Mouse (Mus musculus): Measurements from ENCODE around the gene Tspan4. TPM values are rescaled to one million over a fixed set of nuclear protein-coding genes. Genes with fewer than 3 reads are reported as not detected.

Gene Tspan4
- total and polyA plus RNA-seq, 2 experiments, result 66.9 to 135 TPM

GRCm38 (mm10) chr7:141484186-141485120 lies 9.4 kb downstream of the Tspan4 start:
- H3K9ac ChIP-seq (ENCODE audit: low read depth, low read length), result no peak overlapping the region
- H3K4me3 ChIP-seq (ENCODE audit: insufficient read depth, low read depth, low read length), result no peak overlapping the region
- no peak overlapping the region for H3K27ac ChIP-seq (replicated peaks; ENCODE audit: insufficient read depth, low read depth, low read length)
- no peaks in the 10 kb centered on the region for H3K27me3 ChIP-seq (ENCODE audit: control insufficient read depth, insufficient read depth, low read length)
- peaks cover 10% of the 10 kb centered on the region for H3K4me1 ChIP-seq (ENCODE audit: control insufficient read depth, insufficient read depth, low read length)
- no peak for TF ChIP-seq CTCF (IDR thresholded peaks at IDR 0.05; ENCODE audit: low read depth, low read length)
- H3K36me3 ChIP-seq (ENCODE audit: control insufficient read depth, insufficient read depth, low read length), result peaks cover 10% of the 10 kb centered on the region
- 88% methylated on average over 5 of the region's 5 CpGs for WGBS
- H3K79me2 ChIP-seq (ENCODE audit: control insufficient read depth, insufficient read depth, low read length), result peaks cover 18% of the 10 kb centered on the region
- DNase-seq (ENCODE audit: extremely low read depth, low read depth, low spot score), result no peak

- no peak overlapping the region for H3K9ac ChIP-seq (ENCODE audit: low read depth, low read length)
- no peaks in the 10 kb centered on the region for H3K27me3 ChIP-seq (ENCODE audit: control insufficient read depth, insufficient read depth, low read length)
- no peak for DNase-seq (ENCODE audit: extremely low read depth, low read depth, low spot score)
- peaks cover 10% of the 10 kb centered on the region for H3K4me1 ChIP-seq (ENCODE audit: control insufficient read depth, insufficient read depth, low read length)
- WGBS, result 89% methylated on average over 2 of the region's 2 CpGs
- peaks cover 16% of the 10 kb centered on the region for H3K36me3 ChIP-seq (ENCODE audit: control insufficient read depth, insufficient read depth, low read length)
- H3K27ac ChIP-seq (replicated peaks; ENCODE audit: insufficient read depth, low read depth, low read length), result no peak overlapping the region
- TF ChIP-seq POLR2A (IDR thresholded peaks at IDR 0.05; ENCODE audit: extremely low read depth, insufficient read depth, low read length), result no peak
- no peak for TF ChIP-seq CTCF (IDR thresholded peaks at IDR 0.05; ENCODE audit: low read depth, low read length)
- H3K79me2 ChIP-seq (ENCODE audit: control insufficient read depth, insufficient read depth, low read length), result peaks cover 18% of the 10 kb centered on the region
- no peak overlapping the region for H3K4me3 ChIP-seq (ENCODE audit: insufficient read depth, low read depth, low read length)
Observed at GRCm38 (mm10) chr7:141485186-141485585, 10.1 kb downstream of the Tspan4 start.

- Histone ChIP-seq H3K79me2 (ENCODE audit: control insufficient read depth, insufficient read depth, low read length) (peaks cover 18% of the 10 kb centered on the region), H3K36me3 (ENCODE audit: control insufficient read depth, insufficient read depth, low read length) (peaks cover 16% of the 10 kb centered on the region), H3K9ac (ENCODE audit: low read depth, low read length) (no peak overlapping the region), H3K4me1 (ENCODE audit: control insufficient read depth, insufficient read depth, low read length) (peaks cover 8% of the 10 kb centered on the region), H3K27ac (replicated peaks; ENCODE audit: insufficient read depth, low read depth, low read length) (no peak overlapping the region), H3K4me3 (ENCODE audit: insufficient read depth, low read depth, low read length) (no peak overlapping the region), H3K27me3 (ENCODE audit: control insufficient read depth, insufficient read depth, low read length) (no peaks in the 10 kb centered on the region)
- no peak for DNase-seq (ENCODE audit: extremely low read depth, low read depth, low spot score)
- no peak for TF ChIP-seq CTCF (IDR thresholded peaks at IDR 0.05; ENCODE audit: low read depth, low read length)
- no peak for TF ChIP-seq POLR2A (IDR thresholded peaks at IDR 0.05; ENCODE audit: extremely low read depth, insufficient read depth, low read length)
- 96% methylated on average over 2 of the region's 2 CpGs for WGBS
Observed at GRCm38 (mm10) chr7:141485606-141486005, 10.6 kb downstream of the Tspan4 start.

- Histone ChIP-seq H3K79me2 (ENCODE audit: control insufficient read depth, insufficient read depth, low read length) (peaks cover 13% of the 10 kb centered on the region), H3K4me1 (ENCODE audit: control insufficient read depth, insufficient read depth, low read length) (peaks cover 4% of the 10 kb centered on the region), H3K4me3 (ENCODE audit: insufficient read depth, low read depth, low read length) (no peak overlapping the region), H3K9ac (ENCODE audit: low read depth, low read length) (no peak overlapping the region), H3K27me3 (ENCODE audit: control insufficient read depth, insufficient read depth, low read length) (no peaks in the 10 kb centered on the region), H3K36me3 (ENCODE audit: control insufficient read depth, insufficient read depth, low read length) (peaks cover 20% of the 10 kb centered on the region), H3K27ac (replicated peaks; ENCODE audit: insufficient read depth, low read depth, low read length) (no peak overlapping the region)
- TF ChIP-seq POLR2A (IDR thresholded peaks at IDR 0.05; ENCODE audit: extremely low read depth, insufficient read depth, low read length) (no peak), CTCF (IDR thresholded peaks at IDR 0.05; ENCODE audit: low read depth, low read length) (no peak)
- WGBS, result 93% methylated on average over 1 of the region's 1 CpGs
- no peak for DNase-seq (ENCODE audit: extremely low read depth, low read depth, low spot score)
Observed at GRCm38 (mm10) chr7:141486239-141486638, 11.2 kb downstream of the Tspan4 start.

GRCm38 (mm10) chr7:141487141-141487540 lies 12.1 kb downstream of the Tspan4 start:
- H3K79me2 ChIP-seq (ENCODE audit: control insufficient read depth, insufficient read depth, low read length), result peaks cover 7% of the 10 kb centered on the region
- DNase-seq (ENCODE audit: extremely low read depth, low read depth, low spot score), result no peak
- H3K27ac ChIP-seq (replicated peaks; ENCODE audit: insufficient read depth, low read depth, low read length), result no peak overlapping the region
- TF ChIP-seq CTCF (IDR thresholded peaks at IDR 0.05; ENCODE audit: low read depth, low read length) (no peak), POLR2A (IDR thresholded peaks at IDR 0.05; ENCODE audit: extremely low read depth, insufficient read depth, low read length) (no peak)
- H3K36me3 ChIP-seq (ENCODE audit: control insufficient read depth, insufficient read depth, low read length), result peaks cover 22% of the 10 kb centered on the region
- no peaks in the 10 kb centered on the region for H3K27me3 ChIP-seq (ENCODE audit: control insufficient read depth, insufficient read depth, low read length)
- 96% methylated on average over 7 of the region's 7 CpGs for WGBS
- no peak overlapping the region for H3K4me3 ChIP-seq (ENCODE audit: insufficient read depth, low read depth, low read length)
- no peaks in the 10 kb centered on the region for H3K4me1 ChIP-seq (ENCODE audit: control insufficient read depth, insufficient read depth, low read length)
- H3K9ac ChIP-seq (ENCODE audit: low read depth, low read length), result no peak overlapping the region

GRCm38 (mm10) chr7:141491151-141491550 lies 16.1 kb downstream of the Tspan4 start:
- no peaks in the 10 kb centered on the region for H3K79me2 ChIP-seq (ENCODE audit: control insufficient read depth, insufficient read depth, low read length)
- WGBS, result 76% methylated on average over 2 of the region's 2 CpGs
- H3K27me3 ChIP-seq (ENCODE audit: control insufficient read depth, insufficient read depth, low read length), result no peaks in the 10 kb centered on the region
- peaks cover 26% of the 10 kb centered on the region for H3K36me3 ChIP-seq (ENCODE audit: control insufficient read depth, insufficient read depth, low read length)
- no peaks in the 10 kb centered on the region for H3K4me1 ChIP-seq (ENCODE audit: control insufficient read depth, insufficient read depth, low read length)
- no peak overlapping the region for H3K27ac ChIP-seq (replicated peaks; ENCODE audit: insufficient read depth, low read depth, low read length)
- no peak overlapping the region for H3K9ac ChIP-seq (ENCODE audit: low read depth, low read length)
- TF ChIP-seq POLR2A (IDR thresholded peaks at IDR 0.05; ENCODE audit: extremely low read depth, insufficient read depth, low read length) (no peak), CTCF (IDR thresholded peaks at IDR 0.05; ENCODE audit: low read depth, low read length) (peak; percentile 11; the same call in 1 of the 2 replicates)
- DNase-seq (ENCODE audit: extremely low read depth, low read depth, low spot score), result no peak
- no peak overlapping the region for H3K4me3 ChIP-seq (ENCODE audit: insufficient read depth, low read depth, low read length)

All from liver, adult 2 months (tissue).